Mouse (Mus musculus): ENCODE data around the gene Otud7a. TPM values are rescaled to one million over a fixed set of nuclear protein-coding genes. Genes with fewer than 3 reads are reported as not detected.

The Otud7a gene
- total and polyA plus RNA-seq, 2 experiments from 2014 or later = 3.8 to 21.6 TPM

DNA sequence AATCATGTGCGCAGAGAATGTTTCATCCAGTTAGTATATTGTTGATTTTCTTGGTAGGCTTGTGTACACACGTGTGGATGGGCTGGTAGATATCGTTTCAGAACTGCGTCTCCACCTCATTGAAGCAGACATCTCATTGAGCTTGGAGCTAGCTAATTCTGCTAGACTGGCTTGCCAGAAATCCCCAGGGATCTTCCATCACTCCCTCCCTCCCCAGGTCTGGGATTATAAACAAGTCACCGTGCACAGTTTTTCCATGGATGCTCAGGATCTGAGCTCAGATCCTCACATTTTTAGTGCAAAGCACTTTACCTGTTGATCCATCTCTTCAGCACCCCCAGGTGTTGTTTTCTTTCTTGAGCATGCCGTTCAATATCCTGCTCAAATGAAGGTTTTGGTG, 22.2 kb downstream of the Otud7a start:
- ATAC-seq (no peak), DNase-seq (no peak)
- Histone ChIP-seq H3K4me1 (ENCODE audit: insufficient read depth) (no peaks in the 10 kb centered on the region), H3K27me3 (ENCODE audit: insufficient read depth, low read length) (no peaks in the 10 kb centered on the region), H3K9me3 (ENCODE audit: low read length) (no peaks in the 10 kb centered on the region), H3K36me3 (ENCODE audit: insufficient read depth) (no peaks in the 10 kb centered on the region), H3K27ac (ENCODE audit: low read depth, low read length) (no peak overlapping the region), H3K4me3 (ENCODE audit: low read depth, low read length) (no peak overlapping the region), H3K4me2 (ENCODE audit: low read depth) (no peak overlapping the region), H3K9ac (no peak overlapping the region)
- TF ChIP-seq CTCF (IDR thresholded peaks at IDR 0.05; ENCODE audit: low read depth) = no peak
- 89% methylated on average over 6 of the region's 6 CpGs for WGBS

DNA sequence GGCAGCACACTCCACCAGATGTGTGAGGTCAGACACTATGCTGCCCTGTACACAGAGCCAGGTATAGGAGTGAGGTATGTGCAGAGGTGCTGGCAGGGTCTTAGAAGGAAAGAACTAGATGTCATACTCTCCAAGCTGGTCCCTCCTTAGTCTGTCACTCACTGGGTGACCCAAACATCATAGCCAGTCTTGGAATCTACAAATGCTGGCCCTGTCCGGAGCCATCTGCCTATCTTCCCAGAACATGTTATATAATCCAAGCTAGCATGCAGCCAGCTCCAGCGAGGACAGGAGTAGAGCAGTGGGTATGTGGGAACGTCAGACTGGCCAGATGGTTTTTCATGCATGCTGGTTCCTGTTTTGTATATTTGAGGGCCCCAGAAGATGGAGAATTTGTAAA, 23.7 kb downstream of the Otud7a start:
- DNase-seq (no peak), ATAC-seq (no peak)
- no peaks in the 10 kb centered on the region for H3K36me3 ChIP-seq (ENCODE audit: insufficient read depth)
- no peak for TF ChIP-seq CTCF (IDR thresholded peaks at IDR 0.05; ENCODE audit: low read depth)
- H3K4me3 ChIP-seq (ENCODE audit: low read depth, low read length) = no peak overlapping the region
- no peak overlapping the region for H3K9ac ChIP-seq
- no peaks in the 10 kb centered on the region for H3K9me3 ChIP-seq (ENCODE audit: low read length)
- 74% methylated on average over 3 of the region's 3 CpGs for WGBS
- no peak overlapping the region for H3K27ac ChIP-seq (ENCODE audit: low read depth, low read length)
- no peaks in the 10 kb centered on the region for H3K4me1 ChIP-seq (ENCODE audit: insufficient read depth)
- H3K27me3 ChIP-seq (ENCODE audit: insufficient read depth, low read length) = no peaks in the 10 kb centered on the region
- H3K4me2 ChIP-seq (ENCODE audit: low read depth) = no peak overlapping the region

DNA sequence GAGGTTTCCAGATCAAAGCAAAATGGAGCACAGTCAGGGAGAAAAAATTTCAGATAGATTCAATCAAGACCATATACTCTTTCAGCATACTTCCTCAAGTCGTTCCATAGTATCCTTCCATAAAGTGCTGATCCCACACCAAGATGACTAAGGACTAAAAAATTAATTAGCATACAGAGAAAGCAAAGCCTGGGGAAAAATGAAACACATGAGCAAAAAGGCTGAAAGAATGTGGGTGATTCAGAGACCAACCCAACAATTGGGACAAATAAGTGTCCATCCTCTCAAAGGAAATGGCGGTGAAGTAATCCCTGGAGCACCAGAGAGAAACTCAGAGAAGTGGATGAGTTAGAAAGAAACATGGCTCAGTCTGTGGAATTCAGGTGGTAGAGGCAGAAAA, 38.5 kb downstream of the Otud7a start:
- no peaks in the 10 kb centered on the region for H3K27me3 ChIP-seq (ENCODE audit: insufficient read depth, low read length)
- ATAC-seq (no peak), DNase-seq (no peak)
- no peak overlapping the region for H3K9ac ChIP-seq
- H3K4me1 ChIP-seq (ENCODE audit: insufficient read depth) = no peaks in the 10 kb centered on the region
- no peak overlapping the region for H3K4me3 ChIP-seq (ENCODE audit: low read depth, low read length)
- 89% methylated on average over 2 of the region's 2 CpGs for WGBS
- no peaks in the 10 kb centered on the region for H3K9me3 ChIP-seq (ENCODE audit: low read length)
- no peaks in the 10 kb centered on the region for H3K36me3 ChIP-seq (ENCODE audit: insufficient read depth)
- H3K27ac ChIP-seq (ENCODE audit: low read depth, low read length) = no peak overlapping the region
- no peak overlapping the region for H3K4me2 ChIP-seq (ENCODE audit: low read depth)
- no peak for TF ChIP-seq CTCF (IDR thresholded peaks at IDR 0.05; ENCODE audit: low read depth)

DNA sequence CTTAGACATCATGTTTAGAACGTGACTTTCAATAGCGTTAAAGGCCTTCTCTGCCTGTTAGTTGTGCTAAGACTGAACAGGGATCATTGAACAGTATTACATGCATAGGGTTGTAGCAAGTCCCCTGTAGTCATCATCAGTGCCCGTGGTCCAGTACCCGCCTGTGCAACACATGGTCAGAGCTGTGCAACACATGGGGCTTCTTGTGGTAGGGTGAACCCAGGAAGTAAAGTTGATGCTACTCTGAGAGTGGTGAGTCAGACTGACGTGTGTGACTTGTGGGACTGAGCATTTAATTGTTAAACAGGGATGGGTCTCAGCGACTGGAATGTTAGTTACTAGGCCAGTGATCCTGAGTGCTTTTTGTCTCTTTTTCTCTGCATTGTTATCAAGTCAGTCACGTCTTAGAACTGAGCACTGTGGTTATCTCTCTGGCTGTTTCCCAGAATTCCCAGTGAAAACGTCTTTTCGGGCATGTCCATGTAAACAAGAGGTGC, 52.5 kb downstream of the Otud7a start:
- no peaks in the 10 kb centered on the region for H3K27me3 ChIP-seq (ENCODE audit: insufficient read depth, low read length)
- no peaks in the 10 kb centered on the region for H3K4me1 ChIP-seq (ENCODE audit: insufficient read depth)
- no peak overlapping the region for H3K27ac ChIP-seq (ENCODE audit: low read depth, low read length)
- H3K36me3 ChIP-seq (ENCODE audit: insufficient read depth) = no peaks in the 10 kb centered on the region
- no peak overlapping the region for H3K4me3 ChIP-seq (ENCODE audit: low read depth, low read length)
- ATAC-seq = no peak
- DNase-seq = no peak
- TF ChIP-seq CTCF (IDR thresholded peaks at IDR 0.05; ENCODE audit: low read depth) = no peak
- 78% methylated on average over 9 of the region's 9 CpGs for WGBS
- H3K9ac ChIP-seq = no peak overlapping the region
- H3K9me3 ChIP-seq (ENCODE audit: low read length) = no peaks in the 10 kb centered on the region
- no peak overlapping the region for H3K4me2 ChIP-seq (ENCODE audit: low read depth)

DNA sequence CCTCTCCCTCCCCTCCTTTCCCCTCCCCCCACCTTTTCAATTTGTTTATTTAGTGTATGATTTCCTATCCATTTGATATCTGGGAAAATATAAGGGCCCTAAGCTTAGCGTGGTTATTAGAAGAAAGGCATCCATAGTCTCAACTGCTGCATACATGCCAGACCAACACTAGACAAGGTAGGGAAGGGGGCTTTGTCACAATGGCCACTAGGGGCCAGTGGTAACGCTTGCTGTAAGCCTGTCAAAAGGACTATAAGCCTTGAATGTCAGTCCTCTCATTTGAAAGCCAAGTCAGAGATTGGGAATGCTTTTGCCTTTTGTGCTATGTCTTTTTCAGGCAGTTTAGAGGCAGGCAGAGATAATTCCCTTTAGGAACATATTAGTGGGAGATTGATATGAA, 59.7 kb downstream of the Otud7a start:
- WGBS = 28% methylated on average over 2 of the region's 2 CpGs
- peak; percentile 10 for DNase-seq
- no peaks in the 10 kb centered on the region for H3K4me1 ChIP-seq (ENCODE audit: insufficient read depth)
- TF ChIP-seq CTCF (IDR thresholded peaks at IDR 0.05; ENCODE audit: low read depth) = peak; percentile 66
- no peaks in the 10 kb centered on the region for H3K27me3 ChIP-seq (ENCODE audit: insufficient read depth, low read length)
- no peak overlapping the region for H3K9ac ChIP-seq
- no peak overlapping the region for H3K4me2 ChIP-seq (ENCODE audit: low read depth)
- H3K9me3 ChIP-seq (ENCODE audit: low read length) = no peaks in the 10 kb centered on the region
- no peaks in the 10 kb centered on the region for H3K36me3 ChIP-seq (ENCODE audit: insufficient read depth)
- H3K4me3 ChIP-seq (ENCODE audit: low read depth, low read length) = no peak overlapping the region
- no peak; the same call in 1 of the 2 replicates for ATAC-seq
- H3K27ac ChIP-seq (ENCODE audit: low read depth, low read length) = no peak overlapping the region

DNA sequence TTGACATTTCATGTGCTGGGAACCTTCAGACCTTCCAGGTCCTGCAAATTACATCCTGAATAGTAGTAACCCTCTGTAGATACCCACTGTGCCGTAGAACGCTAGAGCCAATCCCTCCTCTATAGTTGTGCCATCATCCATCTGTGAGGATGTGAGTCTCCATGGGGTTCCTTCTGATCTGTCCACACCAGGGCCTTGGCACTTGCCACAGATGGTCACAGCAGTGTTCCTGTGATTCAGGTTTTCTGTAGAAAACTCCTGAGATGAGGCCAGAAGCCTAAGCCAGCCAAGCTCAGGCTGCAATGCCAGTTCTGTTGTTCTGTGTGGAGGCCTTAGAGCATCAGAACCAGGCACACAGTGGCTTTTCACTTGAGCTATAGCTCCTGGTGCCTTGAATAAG, 63.5 kb downstream of the Otud7a start:
- H3K36me3 ChIP-seq (ENCODE audit: insufficient read depth) = no peaks in the 10 kb centered on the region
- no peaks in the 10 kb centered on the region for H3K4me1 ChIP-seq (ENCODE audit: insufficient read depth)
- no peak overlapping the region for H3K4me2 ChIP-seq (ENCODE audit: low read depth)
- H3K27ac ChIP-seq (ENCODE audit: low read depth, low read length) = no peak overlapping the region
- 89% methylated on average over 2 of the region's 2 CpGs for WGBS
- 0 out of 2 replicates have a peak, but pooled peaks have one; percentile 12 for ATAC-seq
- H3K9me3 ChIP-seq (ENCODE audit: low read length) = no peaks in the 10 kb centered on the region
- H3K4me3 ChIP-seq (ENCODE audit: low read depth, low read length) = no peak overlapping the region
- TF ChIP-seq CTCF (IDR thresholded peaks at IDR 0.05; ENCODE audit: low read depth) = no peak
- no peaks in the 10 kb centered on the region for H3K27me3 ChIP-seq (ENCODE audit: insufficient read depth, low read length)
- H3K9ac ChIP-seq = no peak overlapping the region
- DNase-seq = no peak

DNA sequence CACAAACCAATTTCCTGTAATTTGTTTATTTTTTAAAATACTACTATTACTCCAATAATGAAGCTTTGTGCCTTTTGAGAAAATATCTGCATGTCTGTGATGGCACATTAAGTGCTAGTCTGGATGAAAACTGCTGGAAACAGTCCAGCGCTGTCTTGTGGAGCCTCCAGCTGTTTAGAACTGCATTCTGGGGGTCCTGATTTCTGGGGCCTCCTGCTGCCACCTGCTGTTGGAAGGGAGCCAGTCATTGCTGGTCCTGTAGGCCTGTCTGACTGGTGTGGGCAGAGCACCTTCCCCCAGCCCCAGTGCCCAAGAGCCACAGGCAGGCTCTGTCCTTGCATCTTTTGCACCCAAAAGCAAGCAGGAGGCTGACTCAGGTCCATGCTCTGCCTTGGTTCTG, 65.3 kb downstream of the Otud7a start:
- H3K9ac ChIP-seq = no peak overlapping the region
- no peak overlapping the region for H3K4me3 ChIP-seq (ENCODE audit: low read depth, low read length)
- TF ChIP-seq CTCF (IDR thresholded peaks at IDR 0.05; ENCODE audit: low read depth) = no peak
- no peaks in the 10 kb centered on the region for H3K36me3 ChIP-seq (ENCODE audit: insufficient read depth)
- WGBS = 48% methylated on average over 1 of the region's 1 CpGs
- H3K4me2 ChIP-seq (ENCODE audit: low read depth) = no peak overlapping the region
- no peaks in the 10 kb centered on the region for H3K9me3 ChIP-seq (ENCODE audit: low read length)
- DNase-seq (peak; percentile 64), ATAC-seq (peak; percentile 77)
- no peaks in the 10 kb centered on the region for H3K27me3 ChIP-seq (ENCODE audit: insufficient read depth, low read length)
- H3K27ac ChIP-seq (ENCODE audit: low read depth, low read length) = no peak overlapping the region
- H3K4me1 ChIP-seq (ENCODE audit: insufficient read depth) = no peaks in the 10 kb centered on the region

DNA sequence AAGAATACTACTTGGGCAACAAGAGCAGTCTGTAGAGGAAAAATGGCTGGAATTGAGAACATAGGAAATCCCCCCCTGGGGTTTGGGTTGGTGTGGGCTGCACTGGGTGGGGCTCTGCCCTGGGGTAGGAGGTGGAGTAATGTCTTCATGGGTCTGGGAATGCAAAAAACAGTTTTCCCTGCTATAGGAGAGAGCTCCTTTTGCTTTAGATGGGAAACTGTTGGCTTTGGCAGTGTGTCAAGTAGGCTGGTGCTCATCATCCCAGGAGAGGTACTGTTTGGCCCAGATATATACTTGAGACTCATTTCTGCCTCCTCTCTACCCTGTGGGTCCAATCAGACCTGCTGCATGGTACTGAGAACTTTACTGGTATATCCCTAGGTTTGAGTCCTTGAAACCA, 66.9 kb downstream of the Otud7a start:
- no peaks in the 10 kb centered on the region for H3K27me3 ChIP-seq (ENCODE audit: insufficient read depth, low read length)
- no peak overlapping the region for H3K27ac ChIP-seq (ENCODE audit: low read depth, low read length)
- no peak overlapping the region for H3K4me3 ChIP-seq (ENCODE audit: low read depth, low read length)
- no peaks in the 10 kb centered on the region for H3K36me3 ChIP-seq (ENCODE audit: insufficient read depth)
- H3K4me2 ChIP-seq (ENCODE audit: low read depth) = no peak overlapping the region
- no peak for TF ChIP-seq CTCF (IDR thresholded peaks at IDR 0.05; ENCODE audit: low read depth)
- no peaks in the 10 kb centered on the region for H3K4me1 ChIP-seq (ENCODE audit: insufficient read depth)
- no peaks in the 10 kb centered on the region for H3K9me3 ChIP-seq (ENCODE audit: low read length)
- H3K9ac ChIP-seq = no peak overlapping the region
- DNase-seq (no peak), ATAC-seq (no peak)

Measured in forebrain, postnatal 0 days (tissue).